Mouse (Mus musculus): ENCODE data around the gene Kcnip2.

DNA sequence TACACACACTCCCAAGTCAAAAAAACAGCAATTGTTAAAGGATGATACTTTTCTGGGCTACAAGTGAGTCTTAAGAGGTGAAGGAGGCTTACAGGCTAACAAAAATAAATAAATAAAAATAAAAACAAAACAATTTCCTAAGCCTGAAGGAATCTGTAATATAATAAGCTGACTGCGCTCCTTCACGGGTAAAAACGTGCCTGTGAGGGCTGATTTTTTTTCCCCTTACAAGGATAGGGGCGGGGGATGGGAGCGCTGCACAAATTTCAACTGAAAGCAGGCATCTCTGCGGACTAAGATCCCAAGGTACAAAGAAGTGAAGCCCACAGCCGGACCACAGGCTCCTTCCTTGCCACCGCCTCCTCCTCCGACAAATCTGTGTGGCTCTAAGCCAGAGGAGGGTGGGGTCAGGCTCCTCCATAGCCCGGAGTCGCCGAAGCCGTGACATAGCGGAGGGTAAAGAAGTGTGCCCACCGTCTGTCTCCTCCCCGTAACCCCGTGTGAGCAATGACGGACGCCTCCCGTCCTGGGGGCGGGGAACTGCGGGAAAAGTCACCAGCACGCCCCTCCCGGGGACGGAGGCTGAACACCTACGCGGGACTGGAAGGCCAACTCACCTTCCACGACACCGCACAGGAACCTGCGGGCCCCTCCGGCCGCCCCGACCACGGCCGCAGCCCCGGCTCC is 33.4 kb downstream of the Kcnip2 start:
- TF ChIP-seq EP300 (optimal IDR thresholded peaks at IDR 0.05), result no peak
- TF ChIP-seq CTCF (IDR thresholded peaks at IDR 0.05; ENCODE audit: low read depth), result no peak

All from stomach, postnatal 0 days (tissue).